Mouse (Mus musculus) stomach, embryonic 14.5 days (tissue): ENCODE data around the gene Hspd1. TPM values are rescaled to one million over a fixed set of nuclear protein-coding genes. Genes with fewer than 3 reads are reported as not detected.
"Not testable (repeated sequence)": the region's sequence is repeated elsewhere in the genome, so short reads cannot be mapped to it uniquely, and the experiment has no call there.

Source experiments
- ATAC-seq: fragments of 200-750 bp; cut with Nextera tagmentation; 2 replicates; pipeline ENCODE4 v1.8.0; 2017; ENCODE audit warnings: low read depth, moderate TSS enrichment; ENCODE audit not compliant: insufficient number of reproducible peaks, insufficient read depth, low FRiP score
- H3K27ac ChIP-seq: fragments of 300-500 bp; sonication (generic); 2 replicates; pipeline ENCODE4 v1.5.1; 2014; ENCODE audit warnings: mild to moderate bottlenecking, low read length, moderate library complexity, mixed read lengths
- H3K27me3 ChIP-seq: fragments of 300-500 bp; sonication (generic); 2 replicates; pipeline ENCODE4 v1.6.1; 2014; ENCODE audit warnings: low read length, control low read depth, mixed read lengths; ENCODE audit not compliant: control insufficient read depth, insufficient read depth
- H3K36me3 ChIP-seq: fragments of 300-500 bp; sonication (generic); 2 replicates; pipeline ENCODE4 v1.6.1; 2014; ENCODE audit warnings: mild to moderate bottlenecking, control low read depth, low read length, moderate library complexity, mixed read lengths; ENCODE audit not compliant: control insufficient read depth, insufficient read depth
- H3K4me1 ChIP-seq: fragments of 300-500 bp; sonication (generic); 2 replicates; pipeline ENCODE4 v1.6.1; 2014; ENCODE audit warnings: low read length, control low read depth, mixed read lengths; ENCODE audit not compliant: control insufficient read depth, insufficient read depth
- H3K4me2 ChIP-seq: fragments of 300-500 bp; sonication (generic); replicated peaks from 2 replicates; pipeline ENCODE4 v1.6.1; 2014; ENCODE audit warnings: low read depth, low read length, control low read depth
- H3K4me3 ChIP-seq: fragments of 300-500 bp; sonication (generic); 2 replicates; pipeline ENCODE4 v1.5.1; 2014; ENCODE audit warnings: low read depth, low read length, control low read depth
- H3K9ac ChIP-seq: fragments of 300-500 bp; sonication (generic); replicated peaks from 2 replicates; pipeline ENCODE4 v1.6.1; 2014; ENCODE audit warnings: low read depth, mild to moderate bottlenecking, control low read depth, low read length, moderate library complexity, mixed read lengths
- H3K9me3 ChIP-seq: fragments of 300-500 bp; sonication (generic); 2 replicates; pipeline ENCODE4 v1.6.1; 2016; ENCODE audit warnings: low read depth, low read length, control low read depth; ENCODE audit not compliant: control insufficient read depth
- WGBS: fragments of 180-500 bp; shearing (Covaris S2); extraction: QIAGEN DNeasy Blood & Tissue Kit; methylation state at CpG from one replicate; pipeline ENCODE4 v1.1.7; 2014; 5-methylcytosine and 5-hydroxymethylcytosine counted together
- polyA plus RNA-seq: library from polyadenylated mRNA; unstranded; fragments of >200 nt; fragmentation: Nextera tagmentation; extraction: Ambion mirVana; gene quantifications from 2 replicates; pipeline ENCODE4 v1.2.1, GENCODE M21; 2014

The Hspd1 gene
- polyA plus RNA-seq, 1 experiment from 2014 or later: 298 TPM

DNA sequence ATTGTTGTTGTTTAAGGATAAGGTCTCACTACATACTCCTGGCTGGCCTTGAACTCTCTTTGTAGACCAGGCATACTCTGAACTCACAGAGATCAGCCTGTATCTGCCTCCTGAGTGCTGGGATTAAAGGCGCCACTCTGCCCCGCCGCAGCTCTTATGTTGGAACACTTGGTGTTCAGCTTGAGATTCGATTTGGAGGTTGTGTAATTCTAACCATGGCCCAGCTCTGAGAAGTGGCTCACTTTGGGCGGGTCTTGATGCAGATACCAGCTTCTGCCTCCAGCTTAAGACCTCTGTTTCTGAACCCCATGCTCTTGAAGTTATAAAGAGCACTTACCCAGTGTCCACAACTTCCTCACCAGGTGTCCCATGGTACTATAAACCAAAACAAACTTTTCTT is 41.7 kb upstream of the Hspd1 start:
- Histone ChIP-seq H3K36me3 (no peaks in the 10 kb centered on the region), H3K27ac (no peak overlapping the region), H3K4me1 (peaks cover 9% of the 10 kb centered on the region; the same call in 1 of the 2 replicates), H3K9ac (no peak overlapping the region), H3K4me3 (no peak overlapping the region), H3K27me3 (no peaks in the 10 kb centered on the region), H3K4me2 (no peak overlapping the region), H3K9me3 (no peaks in the 10 kb centered on the region)
- no peak for ATAC-seq
- whole genome bisulfite sequencing: 94% methylated on average over 5 of the region's 5 CpGs

DNA sequence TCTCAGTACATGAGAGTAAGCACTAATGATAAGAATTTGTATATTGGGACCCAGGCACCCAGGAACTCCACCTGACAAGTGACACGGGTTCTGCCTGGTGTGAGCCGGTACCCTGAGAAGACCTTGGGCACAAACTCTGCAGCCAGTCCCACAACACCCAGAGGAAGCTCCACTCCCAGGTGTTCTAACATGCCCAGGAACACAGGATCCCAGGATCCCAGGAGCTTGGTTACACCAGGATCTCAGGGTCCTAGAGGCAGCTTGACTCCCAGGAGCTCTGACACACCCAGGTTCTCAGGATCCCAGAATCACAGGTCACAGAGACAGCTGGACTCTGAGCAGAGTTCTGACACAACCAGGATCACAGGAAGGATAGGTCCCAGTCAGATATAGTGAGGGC is 36.1 kb upstream of the Hspd1 start:
- ATAC-seq, H3K36me3 ChIP-seq, H3K27ac ChIP-seq, H3K4me2 ChIP-seq, H3K27me3 ChIP-seq, H3K4me1 ChIP-seq, H3K9ac ChIP-seq, H3K9me3 ChIP-seq, H3K4me3 ChIP-seq: not testable (repeated sequence)
- WGBS: 93% methylated on average over 2 of the region's 2 CpGs

DNA sequence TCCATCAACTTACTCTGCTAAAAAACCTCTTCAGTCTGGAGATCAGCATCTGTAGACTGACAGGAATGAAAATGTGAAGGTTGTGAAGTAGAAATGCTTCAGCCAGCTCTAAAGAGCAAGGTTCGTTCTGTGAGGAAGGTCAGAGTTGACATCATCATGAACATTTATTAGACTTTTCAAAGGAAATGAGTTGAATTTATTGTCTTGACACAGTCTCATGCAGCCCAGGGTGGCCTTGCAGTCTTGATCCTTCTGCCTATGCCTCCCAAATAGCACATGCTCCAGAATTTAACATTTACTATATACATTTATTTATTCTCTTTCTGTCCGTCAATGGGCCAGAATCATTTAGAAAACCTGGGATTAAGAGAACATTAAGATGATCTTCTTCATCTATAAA is 35.5 kb upstream of the Hspd1 start:
- 78% methylated on average over 2 of the region's 2 CpGs for WGBS
- ATAC-seq: no peak
- Histone ChIP-seq H3K36me3 (no peaks in the 10 kb centered on the region), H3K27me3 (no peaks in the 10 kb centered on the region), H3K4me2 (no peak overlapping the region), H3K4me1 (no peaks in the 10 kb centered on the region), H3K9ac (no peak overlapping the region), H3K4me3 (no peak overlapping the region), H3K9me3 (no peaks in the 10 kb centered on the region), H3K27ac (no peak overlapping the region)

DNA sequence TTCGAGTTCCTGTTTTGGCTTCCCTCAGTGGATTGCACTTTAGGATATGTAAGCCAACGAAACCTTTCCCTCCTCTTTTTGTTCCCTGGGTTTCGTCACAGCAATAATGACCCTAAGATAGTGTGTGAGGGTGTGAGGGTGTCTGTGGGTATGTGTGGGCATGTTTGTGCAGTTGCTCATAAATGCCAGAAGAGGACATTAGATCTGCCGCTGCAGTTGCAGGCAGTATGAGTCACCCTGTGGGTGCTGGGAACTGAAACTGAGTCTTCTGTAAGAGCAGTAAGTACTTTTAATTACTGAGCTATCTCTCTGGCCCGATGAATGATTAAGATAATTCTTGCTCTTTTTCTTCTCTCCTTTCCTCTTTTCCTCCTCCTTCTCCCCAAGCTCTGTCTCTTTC is 35.0 kb upstream of the Hspd1 start:
- 91% methylated on average over 5 of the region's 5 CpGs for WGBS
- Histone ChIP-seq H3K4me1 (no peaks in the 10 kb centered on the region), H3K4me2 (no peak overlapping the region), H3K27me3 (no peaks in the 10 kb centered on the region), H3K9me3 (no peaks in the 10 kb centered on the region), H3K9ac (no peak overlapping the region), H3K36me3 (no peaks in the 10 kb centered on the region), H3K4me3 (no peak overlapping the region), H3K27ac (no peak overlapping the region)
- no peak for ATAC-seq

DNA sequence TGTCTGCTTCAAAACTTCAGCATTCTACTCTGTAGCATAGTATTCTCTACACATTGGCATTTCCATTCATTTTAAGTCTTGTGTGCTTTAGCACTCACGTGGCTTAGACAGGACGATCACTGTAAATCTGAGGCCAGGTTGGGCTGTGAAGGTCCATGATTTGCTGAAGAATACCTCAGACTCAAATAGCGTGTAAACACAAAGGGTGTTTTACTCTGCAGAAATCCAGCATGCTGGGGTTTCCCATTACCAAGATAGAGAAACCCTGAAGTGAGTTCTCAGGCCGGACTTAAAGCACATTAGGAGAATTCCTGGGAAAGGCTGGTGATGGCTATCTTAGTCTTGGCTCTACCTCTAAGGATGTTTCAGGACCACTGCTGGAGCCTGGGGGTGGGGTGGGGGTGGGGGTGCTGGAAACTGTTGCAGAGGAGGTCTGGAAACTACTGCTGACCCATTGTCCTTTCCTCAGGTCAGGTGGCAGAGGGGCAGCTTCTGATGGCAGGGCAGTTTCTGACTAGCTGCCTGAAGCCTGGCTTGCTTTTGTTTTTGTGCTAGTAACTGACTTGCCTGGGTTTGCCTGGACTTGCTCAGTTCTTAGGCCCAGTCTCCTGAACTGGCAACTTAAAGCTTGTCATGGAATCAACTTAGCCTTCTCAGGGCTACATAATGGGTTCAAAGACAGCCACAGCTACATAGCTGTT is 21.2 kb upstream of the Hspd1 start:
- whole genome bisulfite sequencing: 88% methylated on average over 4 of the region's 4 CpGs
- Histone ChIP-seq H3K27me3 (no peaks in the 10 kb centered on the region), H3K4me3 (no peak overlapping the region), H3K9me3 (no peaks in the 10 kb centered on the region), H3K27ac (no peak overlapping the region), H3K4me2 (no peak overlapping the region), H3K36me3 (no peaks in the 10 kb centered on the region), H3K4me1 (no peaks in the 10 kb centered on the region), H3K9ac (no peak overlapping the region)
- ATAC-seq: no peak

DNA sequence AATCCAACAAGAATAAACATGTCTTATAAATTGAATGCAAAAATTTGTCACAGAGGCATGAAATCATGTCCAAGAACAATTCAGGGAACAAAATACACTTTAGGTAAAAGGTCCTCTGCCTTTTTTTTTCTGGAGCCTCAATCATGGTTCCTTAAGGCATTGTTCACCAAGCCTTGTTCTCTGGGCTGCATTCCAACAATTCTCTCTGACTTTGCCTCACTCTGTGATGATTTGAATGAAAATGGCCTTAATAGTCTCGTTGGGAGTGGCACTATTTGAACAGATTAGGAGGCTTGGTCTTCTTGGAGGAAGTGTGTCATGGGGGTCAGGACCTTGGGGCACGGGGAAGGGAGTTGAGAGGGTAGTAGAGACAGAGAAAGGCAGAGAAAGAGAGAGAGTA is 20.4 kb upstream of the Hspd1 start:
- H3K4me2 ChIP-seq: no peak overlapping the region
- H3K27ac ChIP-seq: no peak overlapping the region
- ATAC-seq: no peak
- H3K4me1 ChIP-seq: no peaks in the 10 kb centered on the region
- WGBS: 61% methylated on average over 2 of the region's 2 CpGs
- no peaks in the 10 kb centered on the region for H3K36me3 ChIP-seq
- no peak overlapping the region for H3K9ac ChIP-seq
- no peaks in the 10 kb centered on the region for H3K9me3 ChIP-seq
- no peak overlapping the region for H3K4me3 ChIP-seq
- H3K27me3 ChIP-seq: no peaks in the 10 kb centered on the region

DNA sequence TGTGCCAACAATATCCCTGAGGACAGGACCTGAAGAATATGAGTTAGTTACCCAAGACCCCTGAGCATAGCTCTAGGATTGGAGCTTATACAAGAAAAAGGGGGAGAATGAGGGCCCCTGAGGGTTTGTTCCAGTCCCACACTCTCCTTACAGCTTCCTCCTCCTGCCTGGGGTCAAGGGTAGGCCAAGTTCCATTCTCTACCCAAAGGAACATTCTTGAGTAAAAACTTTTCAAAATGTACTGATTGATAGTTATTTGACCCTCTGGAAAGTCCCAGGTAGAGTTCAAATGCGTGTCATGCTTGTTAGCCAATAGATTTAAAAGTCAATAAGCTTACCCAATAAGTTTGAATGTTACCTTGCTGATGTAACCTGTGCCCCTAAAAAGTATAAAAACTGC is 19.6 kb upstream of the Hspd1 start:
- 58% methylated on average over 1 of the region's 1 CpGs for WGBS
- no peak overlapping the region for H3K4me3 ChIP-seq
- no peaks in the 10 kb centered on the region for H3K27me3 ChIP-seq
- H3K27ac ChIP-seq: no peak overlapping the region
- no peaks in the 10 kb centered on the region for H3K9me3 ChIP-seq
- ATAC-seq: no peak
- H3K4me1 ChIP-seq: no peaks in the 10 kb centered on the region
- H3K4me2 ChIP-seq: no peak overlapping the region
- H3K9ac ChIP-seq: no peak overlapping the region
- H3K36me3 ChIP-seq: no peaks in the 10 kb centered on the region

DNA sequence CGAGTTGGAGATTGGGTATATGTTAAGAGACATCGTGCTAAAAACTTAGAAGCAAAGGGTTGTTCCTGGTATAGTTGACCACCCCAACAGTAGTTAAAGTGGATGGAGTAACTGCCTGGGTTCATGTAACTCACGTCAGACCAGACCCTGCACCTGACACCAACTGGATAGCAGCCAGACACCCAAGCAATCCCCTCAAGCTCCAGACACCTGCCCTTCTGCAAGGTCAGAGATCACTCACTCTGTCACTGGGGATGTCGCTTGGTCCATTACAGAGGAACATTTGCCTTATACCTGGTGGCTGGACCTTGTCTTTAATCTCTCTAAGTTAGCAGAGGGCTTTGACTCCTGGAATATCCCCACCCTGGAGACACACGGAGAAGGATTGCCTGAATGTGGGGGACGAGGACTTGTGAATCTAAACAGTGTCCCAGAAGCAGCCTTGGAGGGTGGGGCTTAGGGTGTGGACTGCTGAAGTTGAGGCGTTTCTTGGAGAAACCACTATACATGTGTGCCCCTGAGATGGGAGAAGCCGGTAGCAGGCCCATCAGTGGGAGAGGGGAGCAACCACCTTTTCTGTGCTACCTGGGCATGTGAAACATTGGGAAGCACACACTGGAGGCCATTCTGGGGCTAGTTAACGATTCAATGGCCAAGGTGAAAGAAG is 19.0 kb upstream of the Hspd1 start:
- no peaks in the 10 kb centered on the region for H3K36me3 ChIP-seq
- no peak overlapping the region for H3K27ac ChIP-seq
- H3K9ac ChIP-seq: no peak overlapping the region
- H3K27me3 ChIP-seq: no peaks in the 10 kb centered on the region
- H3K4me1 ChIP-seq: no peaks in the 10 kb centered on the region
- no peak for ATAC-seq
- WGBS: 77% methylated on average over 9 of the region's 9 CpGs
- no peak overlapping the region for H3K4me2 ChIP-seq
- no peak overlapping the region for H3K4me3 ChIP-seq
- H3K9me3 ChIP-seq: no peaks in the 10 kb centered on the region

DNA sequence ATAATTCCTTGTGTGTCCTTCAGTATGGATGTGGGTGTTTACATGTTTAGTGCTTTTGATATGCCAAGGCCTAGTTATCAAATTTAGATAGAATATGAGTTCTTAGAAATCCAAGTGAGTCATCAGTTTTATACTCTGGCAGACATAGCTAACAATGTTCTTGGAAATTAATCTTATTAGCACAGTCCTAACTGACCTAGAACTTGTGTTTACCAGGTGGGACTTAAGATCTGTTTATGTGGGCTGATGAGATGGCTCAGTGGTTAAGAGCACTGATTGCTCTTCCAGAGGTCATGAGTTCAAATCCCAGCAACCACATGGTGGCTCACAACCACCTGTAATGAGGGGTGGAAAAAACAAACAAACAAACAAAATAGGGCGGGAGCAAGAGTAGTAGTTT is 4.4 kb upstream of the Hspd1 start:
- peaks cover 6% of the 10 kb centered on the region for H3K4me1 ChIP-seq
- peaks cover 11% of the 10 kb centered on the region for H3K36me3 ChIP-seq
- no peaks in the 10 kb centered on the region for H3K27me3 ChIP-seq
- H3K9ac ChIP-seq: no peak overlapping the region
- 66% methylated on average over 1 of the region's 1 CpGs for WGBS
- no peaks in the 10 kb centered on the region for H3K9me3 ChIP-seq
- no peak for ATAC-seq
- H3K27ac ChIP-seq: no peak overlapping the region
- H3K4me2 ChIP-seq: no peak overlapping the region
- H3K4me3 ChIP-seq: no peak overlapping the region
